Mouse (Mus musculus) T-cell, adult 66 days (primary cell): ENCODE measurements around the gene Bend7. TPM values are rescaled to one million over a fixed set of nuclear protein-coding genes. Genes with fewer than 3 reads are reported as not detected.

ENCODE experiments used
- total RNA-seq, 2 experiments: library from RNA; stranded (reverse); gene quantifications; 3 replicates in 1 of 2; 4 replicates in 1 of 2; pipeline ENCODE4 v1.2.4; 2023

Bend7 gene
- 1 to 10 TPM in 1 of 2 experiments, under 1 TPM in 1; 0.68 to 1.6 TPM for total RNA-seq

DNA sequence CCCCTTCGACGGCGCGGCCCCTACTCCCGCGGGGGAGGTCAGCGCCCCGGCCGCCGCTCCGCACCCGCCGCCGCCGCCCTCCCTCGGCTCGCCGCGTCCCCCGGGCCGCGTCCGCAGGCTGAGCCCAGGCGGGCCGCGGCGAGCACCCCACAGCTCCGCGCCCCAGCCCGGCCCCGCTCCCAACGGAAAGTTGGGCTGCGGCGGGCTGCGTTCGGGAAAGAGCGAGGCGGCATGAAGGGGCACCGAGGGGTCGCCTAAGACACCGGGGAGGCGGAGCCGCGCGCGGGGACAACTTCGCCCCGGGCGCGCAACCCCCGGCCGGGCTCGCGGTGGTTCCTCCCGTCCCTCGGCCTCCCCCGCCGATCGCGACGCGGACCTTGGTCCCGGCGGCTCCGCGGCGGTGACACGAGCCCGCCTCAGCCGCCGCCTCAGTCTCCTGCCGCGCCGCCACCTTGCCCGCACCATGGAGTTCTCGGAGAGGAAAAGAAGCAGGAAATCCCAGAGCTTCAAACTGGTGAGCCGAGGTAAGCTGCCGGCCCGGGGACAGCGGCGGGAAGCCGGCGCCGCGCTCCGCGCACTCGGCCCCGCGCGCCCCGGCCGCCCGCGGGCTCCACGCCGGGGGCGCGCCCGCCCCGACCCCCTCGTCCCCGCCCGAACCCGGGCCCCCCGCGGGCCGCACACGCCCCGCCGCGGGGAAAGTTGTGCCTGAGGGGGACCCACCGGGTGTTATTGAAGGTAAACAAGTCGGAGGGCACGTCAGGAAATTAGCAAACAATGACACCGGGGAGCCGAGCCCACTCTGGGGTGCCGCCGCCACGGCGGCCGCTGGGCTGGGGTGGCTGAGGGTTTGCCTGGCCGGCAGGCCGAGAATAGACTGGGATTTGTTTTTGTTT lies at the start of gene Bend7:
TSS of gene Bend7 (plus strand) at position 63 of the 893 bp plus-strand sequence.

Other genes with a start within 250 kb of the Bend7 start
- 10 to 100 TPM; 61.8 to 68.7 TPM for gene Prpf18, start 65.7 kb upstream of the Bend7 start, total RNA-seq
- gene Sephs1, start 163.7 kb downstream of the Bend7 start, total RNA-seq, result 10 to 100 TPM; 29.7 to 32.0 TPM
- gene Phyh, start 201.2 kb downstream of the Bend7 start, total RNA-seq, result 10 to 100 TPM; 30.1 to 33.4 TPM